Mouse (Mus musculus) spleen, adult 2 months (tissue): ENCODE measurements around the gene Anp32b.

Source experiments
- CTCF ChIP-seq: fragments of 200-500 bp; IDR thresholded peaks from 2 replicates; pipeline ENCODE4 v1.5.1; 2011; ENCODE audit warnings: mild to moderate bottlenecking, inconsistent platforms; ENCODE audit not compliant: insufficient read depth, insufficient read length, insufficient replicate concordance; ENCODE audit errors: extremely low read depth
- POLR2A ChIP-seq: fragments of 200-500 bp; IDR thresholded peaks from 2 replicates; pipeline ENCODE4 v1.6.1; 2011; ENCODE audit warnings: low read depth, low read length, inconsistent platforms

- TF ChIP-seq CTCF (no peak), POLR2A (no peak)
Measured at GRCm38 (mm10) chr4:46410677-46411076, 40.0 kb upstream of the Anp32b start.
